Mouse (Mus musculus): ENCODE measurements around the gene Ddit4l.
"Not testable (repeated sequence)": the region's sequence is repeated elsewhere in the genome, so short reads cannot be mapped to it uniquely, and the experiment has no call there.

Ddit4l gene

GRCm38 (mm10) chr3:137647427-137648100 lies 26.2 kb downstream of the Ddit4l start:
- no peak for DNase-seq (ENCODE audit: low spot score in 2 of 2)

- DNase-seq (ENCODE audit: low spot score in 2 of 2): no peak
Measured at GRCm38 (mm10) chr3:137649112-137649511, 27.7 kb downstream of the Ddit4l start.

GRCm38 (mm10) chr3:137652853-137653252 lies 31.4 kb downstream of the Ddit4l start:
- no peak for DNase-seq (ENCODE audit: low spot score in 2 of 2)

GRCm38 (mm10) chr3:137671224-137671623 lies 49.8 kb downstream of the Ddit4l start, which contains the start of gene Gm21962:
Gene Gm21962, plus strand, starts transcription at chr3:137671524.
- not testable (repeated sequence) for DNase-seq (ENCODE audit: low spot score in 2 of 2)
